Mouse (Mus musculus) ES-E14 (cell line): ENCODE data around the gene Sult1e1.
A peak's percentile ranks its signal among the peaks of the same experiment; 100 is the strongest.

Experiments
- CHD2 ChIP-seq: IDR thresholded peaks from 2 replicates; pipeline ENCODE4 v1.6.1; 2014; ENCODE audit warnings: mild to moderate bottlenecking, low read depth, low read length, inconsistent platforms
- HCFC1 ChIP-seq: IDR thresholded peaks from 2 replicates; pipeline ENCODE4 v1.6.1; 2012; ENCODE audit warnings: low read length, inconsistent platforms, borderline replicate concordance; ENCODE audit not compliant: insufficient read depth
- MAFK ChIP-seq: IDR thresholded peaks from 2 replicates; pipeline ENCODE4 v1.6.1; 2014; ENCODE audit warnings: mild to moderate bottlenecking, low read depth, low read length, inconsistent platforms; ENCODE audit not compliant: insufficient read depth
- ZNF384 ChIP-seq: IDR thresholded peaks from 2 replicates; pipeline ENCODE4 v1.6.1; 2012; ENCODE audit warnings: low read depth, low read length, inconsistent platforms

- TF ChIP-seq CHD2 = no peak
- TF ChIP-seq HCFC1 = no peak
- no peak for TF ChIP-seq ZNF384
- TF ChIP-seq MAFK = peak; percentile 77
These were observed 31.3 kb upstream of the Sult1e1 start for GRCm38 (mm10) chr5:87622681-87623080.
